Mouse (Mus musculus): ENCODE measurements around the gene Gm10639.
"Not testable (repeated sequence)": the region's sequence is repeated elsewhere in the genome, so short reads cannot be mapped to it uniquely, and the experiment has no call there.

Gene Gm10639

GRCm38 (mm10) chr9:78289723-78290122, at the start of gene Gm10639:
TSS of gene Gm10639 (plus strand) at chr9:78289923.
- DNase-seq (ENCODE audit: low read depth in 1 of 2, low spot score in 2 of 2), result not testable (repeated sequence)

GRCm38 (mm10) chr9:78255683-78256470, 33.8 kb upstream of the Gm10639 start:
- not testable (repeated sequence) for DNase-seq (ENCODE audit: low read depth in 1 of 2, low spot score in 2 of 2)

GRCm38 (mm10) chr9:78256914-78257313, 32.8 kb upstream of the Gm10639 start, which contains the start of gene Gm3776:
TSS of gene Gm3776 (plus strand) at chr9:78257129.
- not testable (repeated sequence) for DNase-seq (ENCODE audit: low read depth in 1 of 2, low spot score in 2 of 2)

GRCm38 (mm10) chr9:78259688-78260087, 30.0 kb upstream of the Gm10639 start:
- DNase-seq (ENCODE audit: low read depth in 1 of 2, low spot score in 2 of 2), result peak in 1 of 2 experiments; percentile 2

- not testable (repeated sequence) for DNase-seq (ENCODE audit: low read depth in 1 of 2, low spot score in 2 of 2)
Measured at GRCm38 (mm10) chr9:78270945-78271344, 18.8 kb upstream of the Gm10639 start.

- not testable (repeated sequence) for DNase-seq (ENCODE audit: low read depth in 1 of 2, low spot score in 2 of 2)
Measured at GRCm38 (mm10) chr9:78282002-78282711, 7.6 kb upstream of the Gm10639 start.

- not testable (repeated sequence) for DNase-seq (ENCODE audit: low read depth in 1 of 2, low spot score in 2 of 2)
Measured at GRCm38 (mm10) chr9:78289063-78289462, 660 bp upstream of the Gm10639 start.

- not testable (repeated sequence) for DNase-seq (ENCODE audit: low read depth in 1 of 2, low spot score in 2 of 2)
Measured at GRCm38 (mm10) chr9:78292462-78292861, 2.7 kb downstream of the Gm10639 start.

GRCm38 (mm10) chr9:78293683-78294082, 4.0 kb downstream of the Gm10639 start:
- not testable (repeated sequence) for DNase-seq (ENCODE audit: low read depth in 1 of 2, low spot score in 2 of 2)

- DNase-seq (ENCODE audit: low read depth in 1 of 2, low spot score in 2 of 2), result not testable (repeated sequence)
Measured at GRCm38 (mm10) chr9:78294781-78295180, 5.1 kb downstream of the Gm10639 start.

- not testable (repeated sequence) for DNase-seq (ENCODE audit: low read depth in 1 of 2, low spot score in 2 of 2)
Measured at GRCm38 (mm10) chr9:78296089-78296488, 6.4 kb downstream of the Gm10639 start.

- DNase-seq (ENCODE audit: low read depth in 1 of 2, low spot score in 2 of 2), result no peak
Measured at GRCm38 (mm10) chr9:78298232-78298631, 8.5 kb downstream of the Gm10639 start.

GRCm38 (mm10) chr9:78299143-78299542, 9.4 kb downstream of the Gm10639 start:
- not testable (repeated sequence) for DNase-seq (ENCODE audit: low read depth in 1 of 2, low spot score in 2 of 2)

- DNase-seq (ENCODE audit: low read depth in 1 of 2, low spot score in 2 of 2), result not testable (repeated sequence)
Measured at GRCm38 (mm10) chr9:78308122-78308521, 18.4 kb downstream of the Gm10639 start.

GRCm38 (mm10) chr9:78314696-78315095, 25.0 kb downstream of the Gm10639 start, which contains the start of gene Omt2a:
TSS of gene Omt2a (minus strand) at chr9:78314796.
- no peak for DNase-seq (ENCODE audit: low read depth in 1 of 2, low spot score in 2 of 2)

- no peak for DNase-seq (ENCODE audit: low read depth in 1 of 2, low spot score in 2 of 2)
Measured at GRCm38 (mm10) chr9:78319499-78319898, 29.8 kb downstream of the Gm10639 start.

- DNase-seq (ENCODE audit: low read depth in 1 of 2, low spot score in 2 of 2), result not testable (repeated sequence)
Measured at GRCm38 (mm10) chr9:78327289-78327688, 37.6 kb downstream of the Gm10639 start, which contains the start of gene Omt2b. TSS of gene Omt2b (plus strand) at chr9:78327589.

- not testable (repeated sequence) for DNase-seq (ENCODE audit: low read depth in 1 of 2, low spot score in 2 of 2)
Measured at GRCm38 (mm10) chr9:78337050-78337449, 47.3 kb downstream of the Gm10639 start.

GRCm38 (mm10) chr9:78340324-78340723, 50.6 kb downstream of the Gm10639 start:
- DNase-seq (ENCODE audit: low read depth in 1 of 2, low spot score in 2 of 2), result peak in 1 of 2 experiments; percentile 4

GRCm38 (mm10) chr9:78342494-78342893, 52.8 kb downstream of the Gm10639 start:
- DNase-seq (ENCODE audit: low read depth in 1 of 2, low spot score in 2 of 2), result not testable (repeated sequence)

GRCm38 (mm10) chr9:78343055-78343454, 53.3 kb downstream of the Gm10639 start:
- DNase-seq (ENCODE audit: low read depth in 1 of 2, low spot score in 2 of 2), result not testable (repeated sequence)

- not testable (repeated sequence) for DNase-seq (ENCODE audit: low read depth in 1 of 2, low spot score in 2 of 2)
Measured at GRCm38 (mm10) chr9:78345235-78345634, 55.5 kb downstream of the Gm10639 start.
